Mouse (Mus musculus) stomach, embryonic 15.5 days (tissue): ENCODE results near the gene Morc2b. TPM values are rescaled to one million over a fixed set of nuclear protein-coding genes. Genes with fewer than 3 reads are reported as not detected.

Experiments
- polyA plus RNA-seq: library from polyadenylated mRNA; unstranded; fragments of >200 nt; fragmentation: Nextera tagmentation; extraction: Ambion mirVana; gene quantifications from 2 replicates; pipeline ENCODE4 v1.2.1, GENCODE M21; 2015

Morc2b gene
- polyA plus RNA-seq, 1 experiment from 2014 or later, result 0.04 TPM

Other genes starting within 250 kb of the Morc2b start
- 4.3 and 6.1 TPM in 2 replicates for gene Zfp870, start 248.0 kb downstream of the Morc2b start, polyA plus RNA-seq
- gene Cyp4f14, start 222.3 kb downstream of the Morc2b start, polyA plus RNA-seq, result 0.58 and 0.62 TPM in 2 replicates
- 17.6 and 18.4 TPM in 2 replicates for gene Cyp4f13, start 192.3 kb downstream of the Morc2b start, polyA plus RNA-seq
- gene Zfp472, start 173.9 kb downstream of the Morc2b start, polyA plus RNA-seq, result 10.9 and 12.1 TPM in 2 replicates
- 10.9 and 11.3 TPM in 2 replicates for gene Zfp952, start 146.6 kb downstream of the Morc2b start, polyA plus RNA-seq
- gene Zfp763, start 106.3 kb downstream of the Morc2b start, polyA plus RNA-seq, result 10.3 and 10.8 TPM in 2 replicates
- gene 4921501E09Rik, start 71.6 kb downstream of the Morc2b start, polyA plus RNA-seq, result not detected in 2 replicates
- 7.8 and 9.1 TPM in 2 replicates for gene Zfp563, start 50.4 kb downstream of the Morc2b start, polyA plus RNA-seq
- not detected in 2 replicates for gene Olfr55, start 28.8 kb upstream of the Morc2b start, polyA plus RNA-seq
- not detected in 2 replicates for gene Olfr239, start 51.6 kb upstream of the Morc2b start, polyA plus RNA-seq
- not detected in 2 replicates for gene Olfr1564, start 82.0 kb upstream of the Morc2b start, polyA plus RNA-seq
- gene Zfp955a, start 115.5 kb upstream of the Morc2b start, polyA plus RNA-seq, result 13.8 and 15.0 TPM in 2 replicates
- gene Olfr63, start 125.0 kb upstream of the Morc2b start, polyA plus RNA-seq, result 0.03 TPM in 2 replicates
- 10.9 and 11.5 TPM in 2 replicates for gene Zfp955b, start 149.9 kb upstream of the Morc2b start, polyA plus RNA-seq
- gene Zfp81, start 219.2 kb upstream of the Morc2b start, polyA plus RNA-seq, result 7.6 and 8.5 TPM in 2 replicates